Mouse (Mus musculus) megakaryocyte, embryonic 14.5 days (primary cell): ENCODE measurements at regions not wholly inside any gene's neighbourhood (a gene's known extent, or its start where the extent isn't known, plus 50 kb on each side); places are given as distances from the start of the nearest gene placed in this dataset.

Source experiments
- FLI1 ChIP-seq: IDR thresholded peaks from 2 replicates; pipeline ENCODE4 v1.6.1; 2012; ENCODE audit warnings: low read length, inconsistent platforms, mixed read lengths
- GATA1 ChIP-seq: IDR thresholded peaks from 3 replicates; pipeline ENCODE4 v1.6.1; 2012; ENCODE audit warnings: mixed read lengths, low read length, inconsistent platforms, borderline replicate concordance

- TF ChIP-seq GATA1 (no peak), FLI1 (no peak)
Observed at GRCm38 (mm10) chr13:90401496-90401895, 312.1 kb upstream of the Xrcc4 start.
